Mouse (Mus musculus) stomach, embryonic 14.5 days (tissue): Measurements from ENCODE around the gene Abcb10. TPM values are rescaled to one million over a fixed set of nuclear protein-coding genes. Genes with fewer than 3 reads are reported as not detected.

ENCODE experiments used
- ATAC-seq: fragments of 200-750 bp; cut with Nextera tagmentation; 2 replicates; pipeline ENCODE4 v1.8.0; 2017; ENCODE audit warnings: low read depth, moderate TSS enrichment; ENCODE audit not compliant: insufficient number of reproducible peaks, insufficient read depth, low FRiP score
- H3K27ac ChIP-seq: fragments of 300-500 bp; sonication (generic); 2 replicates; pipeline ENCODE4 v1.5.1; 2014; ENCODE audit warnings: mild to moderate bottlenecking, low read length, moderate library complexity, mixed read lengths
- H3K27me3 ChIP-seq: fragments of 300-500 bp; sonication (generic); 2 replicates; pipeline ENCODE4 v1.6.1; 2014; ENCODE audit warnings: low read length, control low read depth, mixed read lengths; ENCODE audit not compliant: control insufficient read depth, insufficient read depth
- H3K36me3 ChIP-seq: fragments of 300-500 bp; sonication (generic); 2 replicates; pipeline ENCODE4 v1.6.1; 2014; ENCODE audit warnings: mild to moderate bottlenecking, control low read depth, low read length, moderate library complexity, mixed read lengths; ENCODE audit not compliant: control insufficient read depth, insufficient read depth
- H3K4me1 ChIP-seq: fragments of 300-500 bp; sonication (generic); 2 replicates; pipeline ENCODE4 v1.6.1; 2014; ENCODE audit warnings: low read length, control low read depth, mixed read lengths; ENCODE audit not compliant: control insufficient read depth, insufficient read depth
- H3K4me2 ChIP-seq: fragments of 300-500 bp; sonication (generic); replicated peaks from 2 replicates; pipeline ENCODE4 v1.6.1; 2014; ENCODE audit warnings: low read depth, low read length, control low read depth
- H3K4me3 ChIP-seq: fragments of 300-500 bp; sonication (generic); 2 replicates; pipeline ENCODE4 v1.5.1; 2014; ENCODE audit warnings: low read depth, low read length, control low read depth
- H3K9ac ChIP-seq: fragments of 300-500 bp; sonication (generic); replicated peaks from 2 replicates; pipeline ENCODE4 v1.6.1; 2014; ENCODE audit warnings: low read depth, mild to moderate bottlenecking, control low read depth, low read length, moderate library complexity, mixed read lengths
- H3K9me3 ChIP-seq: fragments of 300-500 bp; sonication (generic); 2 replicates; pipeline ENCODE4 v1.6.1; 2016; ENCODE audit warnings: low read depth, low read length, control low read depth; ENCODE audit not compliant: control insufficient read depth
- WGBS: fragments of 180-500 bp; shearing (Covaris S2); extraction: QIAGEN DNeasy Blood & Tissue Kit; methylation state at CpG from one replicate; pipeline ENCODE4 v1.1.7; 2014; 5-methylcytosine and 5-hydroxymethylcytosine counted together
- polyA plus RNA-seq: library from polyadenylated mRNA; unstranded; fragments of >200 nt; fragmentation: Nextera tagmentation; extraction: Ambion mirVana; gene quantifications from 2 replicates; pipeline ENCODE4 v1.2.1, GENCODE M21; 2014

Abcb10 gene
- polyA plus RNA-seq, 1 experiment from 2014 or later = 23.8 TPM

GRCm38 (mm10) chr8:123990277-123991049 lies 7.5 kb upstream of the Abcb10 start:
- Histone ChIP-seq H3K9ac (no peak overlapping the region), H3K4me1 (peaks cover 7% of the 10 kb centered on the region; the same call in 1 of the 2 replicates), H3K36me3 (peaks cover under 1% of the 10 kb centered on the region; the same call in 1 of the 2 replicates), H3K9me3 (no peaks in the 10 kb centered on the region), H3K27me3 (no peaks in the 10 kb centered on the region), H3K4me2 (no peak overlapping the region), H3K27ac (no peak overlapping the region; the same call in 1 of the 2 replicates), H3K4me3 (no peak overlapping the region)
- no peak for ATAC-seq
- WGBS = 80% methylated on average over 13 of the region's 13 CpGs

- peaks cover 7% of the 10 kb centered on the region; the same call in 1 of the 2 replicates for H3K4me1 ChIP-seq
- H3K4me2 ChIP-seq = no peak overlapping the region
- H3K27ac ChIP-seq = peak overlapping the region; percentile 67; the same call in 1 of the 2 replicates
- no peak overlapping the region for H3K4me3 ChIP-seq
- H3K27me3 ChIP-seq = no peaks in the 10 kb centered on the region
- no peaks in the 10 kb centered on the region; the same call in 1 of the 2 replicates for H3K36me3 ChIP-seq
- no peaks in the 10 kb centered on the region for H3K9me3 ChIP-seq
- ATAC-seq = no peak
- WGBS = 51% methylated on average over 7 of the region's 7 CpGs
- H3K9ac ChIP-seq = no peak overlapping the region
Observed at GRCm38 (mm10) chr8:123989128-123989527, 6.2 kb upstream of the Abcb10 start.

DNA sequence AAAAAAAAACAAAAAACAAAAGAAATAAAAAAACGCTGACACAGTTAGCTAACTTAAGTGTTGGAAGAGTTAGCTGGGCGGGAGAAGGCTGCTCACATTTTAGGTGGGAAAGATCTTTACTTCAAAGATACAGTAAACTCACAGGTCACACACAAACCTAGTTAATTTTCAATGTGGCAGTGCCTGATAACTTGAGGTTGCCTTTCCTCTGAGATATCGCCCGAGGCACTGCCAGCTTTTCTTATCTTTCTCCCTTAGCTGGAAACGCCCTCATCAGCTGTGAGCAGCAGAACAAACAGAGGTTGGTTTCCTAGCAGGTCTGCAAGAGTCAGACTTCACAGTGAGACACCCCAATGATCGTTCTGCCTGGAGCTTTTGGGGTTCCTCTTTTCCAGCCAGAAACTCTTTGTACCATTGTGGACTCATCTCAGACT lies 5.7 kb upstream of the Abcb10 start:
- H3K4me1 ChIP-seq = peaks cover 7% of the 10 kb centered on the region; the same call in 1 of the 2 replicates
- H3K4me3 ChIP-seq = no peak overlapping the region
- no peaks in the 10 kb centered on the region for H3K36me3 ChIP-seq
- peak; percentile 56; the same call in 1 of the 2 replicates for ATAC-seq
- WGBS = 53% methylated on average over 6 of the region's 6 CpGs
- no peaks in the 10 kb centered on the region for H3K27me3 ChIP-seq
- no peak overlapping the region for H3K4me2 ChIP-seq
- no peaks in the 10 kb centered on the region for H3K9me3 ChIP-seq
- peak overlapping the region; percentile 67; the same call in 1 of the 2 replicates for H3K27ac ChIP-seq
- H3K9ac ChIP-seq = no peak overlapping the region

GRCm38 (mm10) chr8:123982291-123982793 lies 580 bp downstream of the Abcb10 start:
- Histone ChIP-seq H3K9me3 (no peaks in the 10 kb centered on the region), H3K4me3 (peak overlapping the region; percentile 82), H3K4me1 (peaks cover 20% of the 10 kb centered on the region), H3K27me3 (no peaks in the 10 kb centered on the region), H3K9ac (peak overlapping the region; percentile 83), H3K4me2 (peak overlapping the region; percentile 96), H3K36me3 (no peaks in the 10 kb centered on the region), H3K27ac (peak overlapping the region; percentile 91; the same call in 1 of the 2 replicates)
- under 1% methylated on average over 48 of the region's 48 CpGs for WGBS
- ATAC-seq = peak; percentile 4; the same call in 1 of the 2 replicates

DNA sequence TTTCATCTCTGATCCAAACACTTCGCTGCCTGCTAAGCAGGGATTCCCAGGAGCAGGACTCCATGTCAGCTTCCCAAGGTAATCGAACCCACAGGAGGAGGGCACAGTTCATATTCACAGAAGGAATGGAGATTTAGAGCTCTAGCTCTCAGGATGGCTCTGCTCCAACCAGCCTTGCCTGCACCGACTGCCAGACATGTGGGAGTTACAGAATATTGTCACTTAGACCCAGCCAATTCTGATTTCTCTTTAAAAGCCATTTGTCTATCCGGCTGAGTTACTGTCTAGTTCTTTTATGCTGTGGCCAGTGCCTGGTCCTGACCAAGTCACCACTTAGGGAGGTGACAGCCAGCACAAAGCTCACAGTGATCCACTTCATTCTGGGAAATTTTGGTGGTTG lies 1.2 kb downstream of the Abcb10 start:
- Histone ChIP-seq H3K9ac (no peak overlapping the region), H3K4me1 (peaks cover 20% of the 10 kb centered on the region), H3K27me3 (no peaks in the 10 kb centered on the region), H3K36me3 (no peaks in the 10 kb centered on the region), H3K9me3 (no peaks in the 10 kb centered on the region), H3K4me2 (peak overlapping the region; percentile 96), H3K4me3 (peak overlapping the region; percentile 82), H3K27ac (no peak overlapping the region)
- no peak for ATAC-seq
- 37% methylated on average over 4 of the region's 4 CpGs for WGBS

DNA sequence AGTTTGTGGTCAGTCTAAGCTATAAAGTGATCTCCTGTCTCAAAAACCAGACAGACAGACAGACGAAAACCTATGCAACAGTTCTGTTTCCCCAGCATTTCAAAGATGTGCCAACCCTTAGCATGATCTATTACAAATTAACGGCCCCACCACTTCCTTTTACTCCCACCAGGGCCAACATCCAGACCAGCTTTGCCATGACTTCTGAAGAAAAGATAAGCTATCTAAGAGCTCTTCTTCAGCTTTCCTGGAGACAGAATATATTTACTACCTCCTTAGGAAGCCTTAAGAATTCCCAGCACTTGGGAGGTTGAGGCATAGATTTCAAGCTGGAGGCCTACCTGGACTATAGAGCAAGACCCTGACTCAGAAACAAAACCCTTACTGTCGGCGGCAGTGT lies 2.7 kb downstream of the Abcb10 start:
- Histone ChIP-seq H3K36me3 (no peaks in the 10 kb centered on the region), H3K4me2 (0 out of 2 replicates have a peak overlapping the region, but pooled peaks have one; percentile 12), H3K4me1 (peaks cover 20% of the 10 kb centered on the region), H3K9me3 (no peaks in the 10 kb centered on the region), H3K27ac (no peak overlapping the region), H3K4me3 (no peak overlapping the region; the same call in 1 of the 2 replicates), H3K9ac (no peak overlapping the region), H3K27me3 (no peaks in the 10 kb centered on the region)
- ATAC-seq = no peak
- 69% methylated on average over 4 of the region's 4 CpGs for WGBS

- H3K9me3 ChIP-seq = no peaks in the 10 kb centered on the region
- H3K4me1 ChIP-seq = peaks cover 20% of the 10 kb centered on the region
- H3K27me3 ChIP-seq = no peaks in the 10 kb centered on the region
- no peak overlapping the region for H3K4me3 ChIP-seq
- no peak overlapping the region for H3K9ac ChIP-seq
- H3K4me2 ChIP-seq = peak overlapping the region; percentile 25
- H3K27ac ChIP-seq = peak overlapping the region; percentile 68
- peak; percentile 68; the same call in 1 of the 2 replicates for ATAC-seq
- WGBS = 62% methylated on average over 8 of the region's 8 CpGs
- no peaks in the 10 kb centered on the region for H3K36me3 ChIP-seq
Observed at GRCm38 (mm10) chr8:123978926-123979325, 4.0 kb downstream of the Abcb10 start.

- 32% methylated on average over 14 of the region's 14 CpGs for WGBS
- Histone ChIP-seq H3K9me3 (no peaks in the 10 kb centered on the region), H3K4me3 (no peak overlapping the region), H3K4me2 (peak overlapping the region; percentile 25), H3K27me3 (no peaks in the 10 kb centered on the region), H3K27ac (peak overlapping the region; percentile 68), H3K36me3 (no peaks in the 10 kb centered on the region), H3K9ac (no peak overlapping the region), H3K4me1 (peaks cover 20% of the 10 kb centered on the region)
- no peak for ATAC-seq
Observed at GRCm38 (mm10) chr8:123978166-123978838, 4.6 kb downstream of the Abcb10 start.
